Mouse (Mus musculus) urinary bladder, postnatal 36 days (tissue): ENCODE results near the gene Sez6l.

Experiments used
- DNase-seq, 2 experiments: peaks; one replicate each; pipeline ENCODE4 v3.0.0; 2022; ENCODE audit warnings: low spot score in 2 of 2, mixed read lengths in 1 of 2

The Sez6l gene

DNA sequence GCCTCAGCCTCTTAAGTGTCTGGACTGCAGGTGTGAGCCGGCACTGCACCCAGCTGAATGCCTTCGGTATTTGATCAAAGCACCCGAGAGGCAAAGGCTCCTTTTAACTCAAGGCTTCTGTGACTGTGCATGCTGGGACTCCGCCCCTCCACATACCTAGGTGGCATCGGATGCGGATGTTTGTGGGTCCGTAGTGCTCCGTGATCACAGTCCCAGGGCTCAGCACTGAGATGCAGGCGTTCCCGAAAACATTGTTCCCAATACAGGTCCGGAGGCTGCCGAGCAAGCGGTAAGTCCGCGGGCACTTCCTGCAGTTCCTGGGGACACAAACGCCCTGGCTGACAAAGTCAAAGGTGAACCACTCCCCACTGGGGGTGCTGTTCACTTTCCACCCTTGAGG is 186.0 kb downstream of the Sez6l start:
- no peak for DNase-seq

DNA sequence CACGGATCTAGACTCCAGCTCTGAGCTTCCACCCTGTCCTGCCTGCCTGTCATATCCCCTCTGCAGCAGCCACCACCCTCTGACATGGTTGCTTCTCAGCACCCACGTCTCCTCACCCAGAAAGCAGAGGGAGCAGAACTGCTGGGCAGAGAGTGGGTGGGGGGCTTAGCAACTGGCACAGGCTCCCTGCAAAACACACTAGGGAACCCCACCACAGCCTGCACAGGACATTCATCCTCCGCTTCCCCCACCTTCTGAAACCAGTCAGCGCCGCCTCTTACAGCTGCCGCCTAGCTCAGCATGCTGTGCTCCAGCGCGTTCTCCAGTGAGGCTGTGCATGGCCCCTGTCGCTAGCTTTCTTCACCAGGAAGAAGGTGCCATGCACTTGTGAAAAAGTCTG is 187.6 kb downstream of the Sez6l start:
- no peak for DNase-seq

DNA sequence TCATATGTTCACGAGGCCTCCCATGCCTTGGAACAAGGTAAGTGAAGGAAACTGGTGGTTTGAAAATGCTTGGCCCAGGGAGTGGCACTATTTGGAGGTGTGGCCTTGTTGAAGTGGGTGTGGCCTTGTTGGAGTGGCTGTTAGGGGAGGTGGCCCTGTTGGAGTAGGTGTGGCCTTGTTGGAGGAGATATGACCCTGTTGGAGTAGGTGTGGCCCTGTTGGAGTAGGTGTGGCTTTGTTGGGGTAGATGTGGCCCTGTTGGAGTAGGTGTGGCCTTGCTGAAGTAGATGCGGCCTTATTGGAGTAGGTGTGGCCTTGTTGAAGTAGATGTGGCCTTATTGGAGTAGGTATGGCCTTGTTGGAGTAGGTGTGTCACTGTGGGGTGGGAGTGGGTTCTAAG is 191.0 kb downstream of the Sez6l start:
- no peak for DNase-seq

DNA sequence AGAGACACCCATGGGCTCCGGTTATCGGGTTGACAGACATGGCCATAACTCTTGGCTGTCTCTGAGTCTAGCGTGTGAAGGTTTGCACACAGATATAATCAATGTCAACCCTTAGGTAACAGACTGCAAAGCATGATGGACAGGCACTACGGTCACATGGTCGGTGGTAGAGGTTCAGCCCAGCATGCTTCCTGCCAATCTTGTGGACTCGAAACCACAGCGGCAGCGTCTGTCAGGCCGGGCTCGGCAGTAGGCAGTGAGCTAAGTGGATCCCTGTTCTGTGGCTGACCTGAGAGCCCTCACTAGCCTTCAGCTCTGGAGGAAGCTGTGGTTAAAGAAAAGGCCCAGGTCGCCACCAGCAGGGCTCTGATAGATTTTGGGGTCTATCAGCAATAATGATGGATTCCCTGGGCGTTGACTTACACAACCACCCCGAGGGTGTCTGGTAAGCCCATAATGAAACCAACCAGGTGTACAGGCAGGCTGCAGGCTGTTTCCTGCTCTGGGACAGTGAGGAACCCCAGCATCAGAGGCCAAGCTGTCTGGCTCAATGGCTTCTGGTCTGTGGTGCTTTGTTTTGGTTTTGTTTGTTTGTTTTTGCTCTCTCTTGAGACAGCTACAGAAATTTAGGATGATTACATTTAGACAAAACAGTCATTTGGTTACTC is 192.0 kb downstream of the Sez6l start:
- DNase-seq: no peak

DNA sequence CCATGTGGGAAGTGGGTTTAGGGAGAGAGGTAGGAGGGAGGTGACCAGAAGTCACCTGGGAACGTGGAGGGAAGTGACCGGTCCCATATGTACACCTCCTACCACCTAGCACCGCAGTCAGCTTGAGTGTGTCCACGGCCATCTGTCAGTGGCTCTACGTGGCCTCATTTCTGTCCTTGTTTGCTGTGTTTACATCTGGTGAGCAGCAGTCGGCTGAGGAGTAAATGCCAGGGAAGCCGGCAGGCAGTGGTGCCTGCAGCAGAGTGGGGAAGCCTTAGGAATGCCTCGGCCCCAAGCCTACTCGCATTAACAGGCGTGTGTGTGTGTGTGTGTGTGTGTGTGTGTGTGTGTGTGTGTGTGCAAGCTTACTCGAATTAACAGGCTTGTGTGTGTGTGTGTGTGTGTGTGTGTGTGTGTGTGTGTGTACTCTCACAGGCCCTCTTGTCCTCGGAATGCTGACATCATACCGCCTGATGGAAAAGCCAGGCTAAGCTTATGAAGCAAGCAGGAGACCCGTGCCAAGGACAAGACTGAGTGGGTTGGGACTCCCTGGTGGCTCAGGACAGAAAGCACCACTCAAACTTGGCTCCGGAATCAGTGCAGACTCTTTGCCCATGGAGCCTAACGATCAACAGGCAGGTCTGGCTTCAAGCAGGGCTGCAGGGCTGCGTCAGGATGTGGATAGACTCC is 194.2 kb downstream of the Sez6l start:
- peak in 1 of 2 experiments; percentile 70 for DNase-seq

DNA sequence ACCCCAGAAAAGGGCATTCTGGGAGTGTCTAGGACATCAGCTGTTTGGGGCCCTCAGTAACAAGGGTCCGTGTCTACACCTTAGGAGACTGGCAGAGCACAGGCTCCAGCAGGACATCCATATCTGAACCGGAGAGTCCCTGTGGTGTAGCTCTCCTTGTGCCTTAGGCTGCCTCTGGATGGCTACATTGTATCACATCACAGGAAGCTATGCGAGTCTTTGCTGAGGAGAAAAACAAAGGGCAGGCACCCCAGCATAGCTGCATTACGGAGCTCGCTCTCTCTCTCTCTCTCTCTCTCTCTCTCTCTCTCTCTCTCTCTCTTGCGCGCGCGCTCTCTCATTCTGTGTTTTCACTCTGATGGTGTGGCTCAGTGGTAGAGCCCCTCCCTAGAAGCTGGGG is 194.9 kb downstream of the Sez6l start:
- DNase-seq: no peak

DNA sequence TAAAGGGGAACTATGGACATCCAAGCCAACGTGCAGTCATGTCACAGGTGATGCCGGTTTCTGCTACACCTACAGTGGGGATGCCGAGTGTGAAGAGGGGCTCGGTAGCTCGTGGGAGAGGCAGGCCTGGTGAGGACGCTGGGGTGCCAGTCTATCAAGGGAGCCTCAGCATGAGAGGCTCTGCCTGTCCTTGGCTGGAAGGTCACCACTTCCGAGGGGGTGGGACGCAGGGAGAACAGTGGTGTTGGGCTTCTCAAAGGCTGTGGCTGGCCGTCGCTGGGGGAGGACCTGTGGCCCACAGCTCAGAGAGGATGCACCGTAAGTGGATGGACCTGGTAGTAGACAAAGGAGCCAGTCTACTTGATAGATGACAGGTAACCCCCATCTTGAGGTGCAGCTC is 195.8 kb downstream of the Sez6l start:
- no peak for DNase-seq

DNA sequence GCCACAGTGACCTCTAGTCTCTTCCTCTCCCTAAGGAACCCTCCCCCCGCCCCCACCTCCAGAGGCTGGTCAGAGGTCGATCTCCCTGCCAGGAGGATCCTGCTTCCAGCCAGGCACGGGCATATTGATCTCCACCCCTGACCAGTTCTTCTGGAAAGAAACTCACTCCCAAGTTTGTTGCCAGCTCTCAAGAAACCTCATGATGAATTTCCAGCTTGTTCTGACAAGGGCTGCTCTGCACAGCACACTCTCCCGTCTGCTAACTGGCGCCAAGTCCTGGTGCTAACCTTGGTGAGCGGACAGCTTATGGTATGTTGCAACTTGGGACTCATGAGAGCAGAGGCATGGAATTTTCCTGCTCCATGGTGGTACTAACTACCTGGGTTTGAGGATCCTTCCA is 198.3 kb downstream of the Sez6l start:
- DNase-seq: peak in 1 of 2 experiments; percentile 33

DNA sequence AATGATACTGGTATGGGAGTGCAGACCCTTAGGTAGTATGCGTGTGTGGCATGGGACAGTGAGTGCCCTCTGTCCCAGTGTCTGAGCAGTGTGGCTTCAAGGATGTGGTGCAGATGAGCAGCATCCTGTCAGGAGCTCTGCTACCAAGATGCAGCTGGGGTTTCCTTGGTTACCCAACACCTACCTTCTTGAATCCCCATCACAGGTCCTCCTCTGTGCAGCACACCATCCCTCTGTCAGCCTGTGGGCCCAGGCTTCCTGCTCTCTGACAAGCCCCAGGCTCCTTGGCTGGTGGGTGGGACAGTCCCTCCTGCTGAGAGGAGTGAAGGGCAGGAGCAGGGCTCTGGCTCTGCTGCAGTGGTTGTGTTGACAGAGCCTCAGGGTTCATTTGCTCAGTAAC is 199.6 kb downstream of the Sez6l start:
- no peak for DNase-seq

DNA sequence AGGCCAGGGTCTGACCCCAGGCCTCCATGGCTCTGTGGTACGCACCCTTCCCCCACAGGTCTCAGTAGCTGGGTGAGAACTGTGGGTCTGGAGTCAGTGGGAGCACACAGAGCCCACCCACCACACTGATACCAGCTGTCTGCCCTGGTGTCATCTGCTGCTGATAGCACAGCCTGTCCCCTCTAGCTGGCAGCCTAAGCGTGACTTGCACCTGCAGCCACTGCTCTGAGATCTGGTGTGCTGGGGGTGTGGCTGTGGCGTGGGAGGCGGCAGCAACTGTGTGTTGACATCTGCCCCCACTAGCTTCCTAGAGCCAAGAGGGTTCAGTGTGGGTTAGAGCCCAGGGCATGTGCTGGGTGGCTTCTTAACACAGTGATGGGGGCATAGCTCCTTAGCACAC is 200.9 kb downstream of the Sez6l start:
- DNase-seq: no peak

DNA sequence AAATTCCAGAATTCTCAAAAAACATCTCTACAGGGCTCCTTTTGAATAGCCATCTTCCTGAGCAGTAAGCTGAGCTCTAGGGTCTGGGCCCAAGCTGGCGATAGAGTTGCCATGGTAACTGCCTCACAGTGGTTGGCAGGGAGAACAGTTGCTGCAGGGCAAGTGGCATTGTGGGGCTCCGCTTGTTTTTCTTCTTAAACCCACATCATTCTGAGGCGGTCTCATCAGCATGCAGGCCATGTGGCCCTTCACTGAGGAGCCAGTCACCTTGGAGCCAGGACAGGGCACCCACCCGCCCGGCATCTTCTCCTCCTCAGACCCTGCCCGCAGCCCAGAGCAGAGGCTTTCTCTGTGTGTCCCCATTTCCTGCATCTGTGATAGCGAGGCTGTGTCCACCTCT is 205.1 kb downstream of the Sez6l start:
- no peak for DNase-seq

DNA sequence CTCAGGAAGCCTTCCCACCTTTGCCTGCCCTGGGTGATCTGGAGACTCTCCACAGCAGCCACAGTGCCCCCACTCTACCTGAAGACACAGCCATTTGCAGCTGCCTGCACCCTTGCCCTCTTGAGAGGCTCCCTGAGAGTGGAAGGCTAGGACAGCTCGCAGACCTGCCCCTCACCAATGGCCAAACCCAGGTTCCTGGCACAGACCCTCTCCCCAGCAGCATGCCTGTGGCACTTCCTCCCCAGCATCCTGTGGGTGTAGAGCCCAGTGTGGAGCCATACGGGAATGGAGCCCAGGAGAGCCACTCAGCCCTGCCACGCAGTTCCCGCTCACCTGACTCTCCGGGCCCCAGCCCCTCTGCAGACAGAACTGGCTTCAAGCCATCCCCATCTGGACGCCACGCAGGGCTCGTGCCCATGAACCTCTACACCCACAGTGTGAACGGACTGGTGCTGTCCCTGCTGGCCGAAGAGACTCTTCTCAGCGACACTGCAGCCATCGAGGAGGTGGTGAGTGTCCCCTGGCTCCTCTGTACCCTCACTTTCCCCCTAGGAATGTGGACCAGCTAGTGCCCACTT is 206.7 kb downstream of the Sez6l start:
- DNase-seq: no peak

DNA sequence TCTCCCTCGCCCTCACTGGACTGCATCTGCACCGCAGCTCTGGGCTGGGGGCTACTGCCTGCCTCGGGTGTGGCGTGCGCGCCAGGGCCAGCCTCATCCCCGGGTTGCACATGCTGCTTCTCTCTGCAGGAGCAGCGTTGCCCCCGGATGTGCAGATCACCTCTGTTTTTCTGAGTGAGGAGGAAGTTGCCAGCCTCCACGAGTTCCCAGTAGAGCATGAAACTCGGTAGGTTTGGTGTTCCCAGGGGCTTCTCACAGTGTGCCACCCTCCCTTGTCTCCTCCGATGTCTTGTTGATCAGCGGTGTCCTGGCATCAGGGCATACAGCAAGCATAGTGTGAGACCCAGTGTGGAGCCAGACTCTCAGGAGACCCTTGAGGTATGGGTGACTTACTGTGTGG is 207.7 kb downstream of the Sez6l start:
- DNase-seq: no peak
